Mouse (Mus musculus) neural tube, embryonic 13.5 days (tissue): Measurements from ENCODE around the gene Spon1. TPM values are rescaled to one million over a fixed set of nuclear protein-coding genes. Genes with fewer than 3 reads are reported as not detected.

Experiments
- ATAC-seq: fragments of 200-750 bp; cut with Nextera tagmentation; 2 replicates; pipeline ENCODE4 v1.8.0; 2017; ENCODE audit warnings: low read depth, mild to moderate bottlenecking, moderate TSS enrichment, moderate library complexity
- H3K27ac ChIP-seq: fragments of 300-500 bp; sonication (generic); replicated peaks from 2 replicates; pipeline ENCODE4 v1.5.1; 2015; ENCODE audit warnings: moderate library complexity, mild to moderate bottlenecking, inconsistent platforms
- H3K27me3 ChIP-seq: fragments of 300-500 bp; sonication (generic); 2 replicates; pipeline ENCODE4 v1.6.1; 2015; ENCODE audit warnings: mild to moderate bottlenecking, inconsistent platforms
- H3K36me3 ChIP-seq: fragments of 300-500 bp; sonication (generic); 2 replicates; pipeline ENCODE4 v1.6.1; 2015; ENCODE audit warnings: mild to moderate bottlenecking, inconsistent platforms
- H3K4me1 ChIP-seq: fragments of 300-500 bp; sonication (generic); replicated peaks from 2 replicates; pipeline ENCODE4 v1.6.1; 2015; ENCODE audit warnings: inconsistent platforms
- H3K4me2 ChIP-seq: fragments of 300-500 bp; sonication (generic); 2 replicates; pipeline ENCODE4 v1.6.1; 2015; ENCODE audit warnings: inconsistent platforms, mild to moderate bottlenecking, moderate library complexity
- H3K4me3 ChIP-seq: fragments of 300-500 bp; sonication (generic); 2 replicates; pipeline ENCODE4 v1.5.1; 2015; ENCODE audit warnings: mild to moderate bottlenecking, inconsistent platforms
- H3K9ac ChIP-seq: fragments of 300-500 bp; sonication (generic); 2 replicates; pipeline ENCODE4 v1.6.1; 2015; ENCODE audit warnings: moderate library complexity, mild to moderate bottlenecking, inconsistent platforms
- H3K9me3 ChIP-seq: fragments of 300-500 bp; sonication (generic); 2 replicates; pipeline ENCODE4 v1.6.1; 2016; ENCODE audit warnings: inconsistent platforms
- WGBS: fragments of 180-500 bp; shearing (Covaris S2); methylation state at CpG from one replicate; pipeline ENCODE4 v1.1.7; 2015; 5-methylcytosine and 5-hydroxymethylcytosine counted together
- polyA plus RNA-seq: library from polyadenylated mRNA; unstranded; fragments of >200 nt; fragmentation: Nextera tagmentation; extraction: Ambion mirVana; gene quantifications from 2 replicates; pipeline ENCODE4 v1.2.1, GENCODE M21; 2015

The Spon1 gene
- polyA plus RNA-seq, 1 experiment from 2014 or later, result 93.0 TPM

- 55% methylated on average over 3 of the region's 3 CpGs for WGBS
- Histone ChIP-seq H3K27ac (no peak overlapping the region), H3K27me3 (peaks cover 27% of the 10 kb centered on the region), H3K9ac (no peak overlapping the region), H3K4me3 (no peak overlapping the region), H3K9me3 (no peaks in the 10 kb centered on the region), H3K4me1 (peaks cover 30% of the 10 kb centered on the region), H3K4me2 (no peak overlapping the region), H3K36me3 (no peaks in the 10 kb centered on the region)
- no peak for ATAC-seq
Measured at GRCm38 (mm10) chr7:113823026-113823425, 57.2 kb downstream of the Spon1 start.

DNA sequence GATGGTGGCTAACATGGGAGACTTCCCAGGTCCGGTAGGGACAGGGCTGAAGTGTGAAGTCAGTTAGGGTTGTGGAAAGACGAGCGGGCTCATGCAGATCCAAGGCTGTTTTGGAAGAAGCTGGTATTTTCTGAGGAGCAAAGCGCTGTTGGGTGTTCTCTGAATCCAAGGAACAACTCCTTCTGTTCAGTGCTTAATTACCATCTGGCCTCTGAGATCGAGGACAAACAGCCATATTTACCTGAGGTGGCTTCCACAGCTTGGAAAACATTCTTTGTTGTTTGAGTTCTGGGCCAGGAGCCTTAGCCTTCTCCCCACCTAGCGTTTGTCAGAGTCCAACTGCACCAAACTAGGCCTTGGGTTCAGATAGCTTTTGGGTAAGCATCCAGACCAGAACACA lies 58.9 kb downstream of the Spon1 start:
- no peak overlapping the region for H3K4me3 ChIP-seq
- no peak for ATAC-seq
- H3K27me3 ChIP-seq, result peaks cover 27% of the 10 kb centered on the region
- no peaks in the 10 kb centered on the region for H3K9me3 ChIP-seq
- peaks cover 32% of the 10 kb centered on the region for H3K4me1 ChIP-seq
- 96% methylated on average over 6 of the region's 6 CpGs for WGBS
- H3K27ac ChIP-seq, result no peak overlapping the region
- H3K4me2 ChIP-seq, result no peak overlapping the region
- no peaks in the 10 kb centered on the region for H3K36me3 ChIP-seq
- H3K9ac ChIP-seq, result no peak overlapping the region

GRCm38 (mm10) chr7:113825498-113826205 lies 59.9 kb downstream of the Spon1 start:
- Histone ChIP-seq H3K4me3 (no peak overlapping the region), H3K36me3 (no peaks in the 10 kb centered on the region), H3K4me1 (peaks cover 32% of the 10 kb centered on the region), H3K9me3 (no peaks in the 10 kb centered on the region), H3K4me2 (no peak overlapping the region), H3K27ac (no peak overlapping the region), H3K9ac (no peak overlapping the region), H3K27me3 (peaks cover 27% of the 10 kb centered on the region)
- ATAC-seq, result no peak
- 59% methylated on average over 5 of the region's 5 CpGs for WGBS

- H3K9ac ChIP-seq, result no peak overlapping the region
- H3K4me2 ChIP-seq, result no peak overlapping the region
- no peak overlapping the region for H3K4me3 ChIP-seq
- H3K27me3 ChIP-seq, result peaks cover 27% of the 10 kb centered on the region
- no peak overlapping the region for H3K27ac ChIP-seq
- WGBS, result 9% methylated on average over 1 of the region's 1 CpGs
- H3K36me3 ChIP-seq, result no peaks in the 10 kb centered on the region
- H3K9me3 ChIP-seq, result no peaks in the 10 kb centered on the region
- no peak for ATAC-seq
- H3K4me1 ChIP-seq, result peaks cover 32% of the 10 kb centered on the region
Measured at GRCm38 (mm10) chr7:113826510-113826909, 60.7 kb downstream of the Spon1 start.

DNA sequence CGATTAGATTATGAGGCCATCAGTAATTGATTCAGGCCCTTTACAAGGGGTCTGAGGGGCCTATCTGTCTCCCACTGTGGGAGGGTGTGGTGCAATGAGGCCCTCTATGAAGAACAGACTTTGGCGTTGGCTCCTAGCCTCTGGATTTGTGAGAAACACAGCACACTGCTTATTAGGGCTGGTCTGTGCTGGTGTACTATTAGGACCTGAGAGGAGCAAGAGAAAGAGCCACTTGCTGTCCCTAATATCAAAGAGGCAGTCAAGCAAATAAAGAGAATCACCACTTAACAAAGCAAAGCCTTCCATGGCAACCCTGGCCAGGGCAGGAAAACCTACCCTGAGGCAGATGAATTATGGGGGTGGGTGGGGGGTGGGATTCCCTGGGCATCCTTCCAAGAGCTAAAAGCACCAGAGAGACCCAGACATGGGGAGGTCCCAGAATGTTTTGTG lies 62.3 kb downstream of the Spon1 start:
- no peaks in the 10 kb centered on the region for H3K36me3 ChIP-seq
- peak; percentile 94 for ATAC-seq
- no peak overlapping the region for H3K4me3 ChIP-seq
- no peaks in the 10 kb centered on the region for H3K9me3 ChIP-seq
- H3K4me2 ChIP-seq, result no peak overlapping the region
- 8% methylated on average over 2 of the region's 2 CpGs for WGBS
- H3K27me3 ChIP-seq, result peaks cover 27% of the 10 kb centered on the region
- H3K27ac ChIP-seq, result peak overlapping the region; percentile 61
- no peak overlapping the region for H3K9ac ChIP-seq
- H3K4me1 ChIP-seq, result peaks cover 32% of the 10 kb centered on the region

DNA sequence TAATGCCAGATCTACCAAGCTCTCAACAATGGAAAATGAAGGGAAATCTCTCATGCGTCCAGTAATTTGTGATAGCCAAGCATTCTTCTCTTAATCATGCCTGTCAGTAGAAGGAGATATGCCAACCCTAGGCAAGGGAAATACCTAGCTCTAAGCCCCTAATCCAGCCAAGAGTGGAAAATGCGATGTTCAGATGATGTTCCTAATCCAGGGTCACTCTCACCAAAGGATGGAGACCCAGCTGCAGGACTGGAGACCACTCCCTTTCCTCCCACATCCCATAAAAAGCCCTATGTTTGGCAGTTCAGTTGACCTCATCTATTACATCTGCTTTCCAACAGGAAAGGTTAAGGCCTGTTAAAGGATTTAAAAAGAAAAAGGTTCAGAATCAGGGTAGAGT lies 62.8 kb downstream of the Spon1 start:
- peak; percentile 77; the same call in 1 of the 2 replicates for ATAC-seq
- Histone ChIP-seq H3K4me3 (no peak overlapping the region), H3K9me3 (no peaks in the 10 kb centered on the region), H3K27ac (peak overlapping the region; percentile 56; the same call in 1 of the 2 replicates), H3K4me2 (no peak overlapping the region), H3K27me3 (peaks cover 23% of the 10 kb centered on the region), H3K36me3 (no peaks in the 10 kb centered on the region), H3K9ac (no peak overlapping the region), H3K4me1 (peaks cover 32% of the 10 kb centered on the region)
- WGBS, result 37% methylated on average over 2 of the region's 2 CpGs

DNA sequence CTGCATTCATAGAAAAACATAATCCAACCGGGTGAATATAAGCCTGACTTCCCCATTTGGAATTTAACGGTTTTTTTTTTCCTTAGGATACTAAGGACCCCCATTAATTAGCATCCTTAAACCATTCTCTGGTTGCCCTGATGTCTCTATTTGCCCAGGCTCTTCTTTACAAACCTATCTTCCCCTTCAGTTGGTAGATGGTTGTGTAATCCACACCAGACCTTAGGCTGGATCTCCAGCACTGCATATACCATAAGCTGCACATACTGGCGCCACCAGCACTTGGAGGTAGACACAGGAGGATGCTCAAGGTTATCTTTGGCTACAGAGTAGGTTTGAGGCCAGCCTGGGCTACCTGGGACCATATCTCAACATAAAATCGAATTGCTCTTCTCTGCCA lies 71.4 kb downstream of the Spon1 start:
- Histone ChIP-seq H3K9me3 (no peaks in the 10 kb centered on the region), H3K36me3 (no peaks in the 10 kb centered on the region), H3K27ac (no peak overlapping the region), H3K4me1 (no peaks in the 10 kb centered on the region), H3K27me3 (no peaks in the 10 kb centered on the region), H3K4me2 (no peak overlapping the region), H3K4me3 (no peak overlapping the region), H3K9ac (no peak overlapping the region)
- 86% methylated on average over 4 of the region's 4 CpGs for WGBS
- no peak for ATAC-seq

DNA sequence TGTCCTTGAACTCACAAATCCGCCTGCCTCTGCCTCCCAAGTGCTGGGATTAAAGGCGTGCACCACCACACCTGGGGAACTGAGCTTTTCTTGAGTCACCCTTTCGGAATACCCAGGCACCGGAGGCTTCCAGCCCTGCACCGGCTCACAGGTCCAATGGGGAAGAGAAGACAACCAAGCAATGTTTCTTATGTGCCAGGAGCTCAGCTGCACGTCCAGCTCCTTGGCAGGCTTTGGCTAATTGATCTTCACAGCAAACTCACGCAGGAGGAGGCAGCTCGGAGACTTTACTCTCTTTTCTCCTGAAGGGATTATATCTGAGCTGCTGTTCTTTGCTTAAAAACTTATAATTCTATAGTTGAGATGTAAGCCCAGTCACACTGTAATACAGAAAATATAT lies 73.6 kb downstream of the Spon1 start:
- H3K4me2 ChIP-seq, result no peak overlapping the region
- H3K27me3 ChIP-seq, result no peaks in the 10 kb centered on the region
- no peak for ATAC-seq
- no peak overlapping the region for H3K4me3 ChIP-seq
- H3K36me3 ChIP-seq, result no peaks in the 10 kb centered on the region
- H3K4me1 ChIP-seq, result peaks cover 6% of the 10 kb centered on the region
- H3K9me3 ChIP-seq, result no peaks in the 10 kb centered on the region
- WGBS, result 81% methylated on average over 8 of the region's 8 CpGs
- no peak overlapping the region for H3K27ac ChIP-seq
- no peak overlapping the region for H3K9ac ChIP-seq

DNA sequence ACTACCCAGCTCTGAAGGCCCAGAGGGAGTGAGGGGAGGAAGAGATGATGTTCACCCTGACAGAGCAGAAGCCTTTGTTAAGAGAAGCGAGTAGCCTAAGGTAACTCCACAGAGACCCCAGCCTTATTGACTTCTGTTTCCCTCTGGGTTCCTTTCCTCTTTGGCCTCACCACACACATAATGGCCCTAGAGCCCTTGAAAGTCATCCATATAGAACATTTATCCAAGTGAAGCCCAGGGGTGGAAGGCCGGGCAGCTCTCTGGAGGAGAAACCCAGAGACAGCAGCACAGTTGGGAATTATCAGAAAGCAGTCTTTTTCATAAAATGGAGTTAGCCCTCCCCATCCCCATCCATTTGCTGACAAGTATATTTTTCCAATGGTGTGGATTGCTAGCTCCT lies 75.7 kb downstream of the Spon1 start:
- Histone ChIP-seq H3K9ac (no peak overlapping the region), H3K36me3 (no peaks in the 10 kb centered on the region), H3K27me3 (no peaks in the 10 kb centered on the region), H3K27ac (no peak overlapping the region), H3K4me2 (no peak overlapping the region), H3K4me3 (no peak overlapping the region), H3K9me3 (no peaks in the 10 kb centered on the region), H3K4me1 (peaks cover 6% of the 10 kb centered on the region)
- WGBS, result 79% methylated on average over 2 of the region's 2 CpGs
- no peak for ATAC-seq

DNA sequence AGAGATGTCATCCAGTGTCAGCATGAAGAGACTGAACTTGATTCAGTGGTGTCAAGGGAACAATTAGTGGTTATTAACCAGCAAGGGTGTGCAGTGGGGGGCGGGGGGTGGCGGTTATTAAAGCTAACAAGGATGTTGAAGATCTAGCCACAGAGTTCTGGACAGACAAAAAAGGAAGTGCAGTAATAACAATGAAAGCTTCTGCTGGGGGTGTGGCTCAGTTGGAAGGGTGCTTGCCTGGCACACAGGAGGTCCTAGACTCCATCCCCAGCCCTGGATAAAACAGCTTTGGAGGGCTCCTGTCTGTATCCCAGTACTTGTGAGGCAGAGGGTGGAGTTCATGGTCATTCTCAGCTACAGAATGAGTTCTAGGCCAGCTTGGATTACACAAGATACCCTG lies 77.4 kb downstream of the Spon1 start:
- H3K4me2 ChIP-seq, result no peak overlapping the region
- ATAC-seq, result peak; percentile 23; the same call in 1 of the 2 replicates
- no peaks in the 10 kb centered on the region for H3K36me3 ChIP-seq
- no peak overlapping the region for H3K4me3 ChIP-seq
- no peaks in the 10 kb centered on the region for H3K27me3 ChIP-seq
- H3K9ac ChIP-seq, result no peak overlapping the region
- no peak overlapping the region for H3K27ac ChIP-seq
- no peaks in the 10 kb centered on the region for H3K9me3 ChIP-seq
- 42% methylated on average over 2 of the region's 2 CpGs for WGBS
- peaks cover 6% of the 10 kb centered on the region for H3K4me1 ChIP-seq

DNA sequence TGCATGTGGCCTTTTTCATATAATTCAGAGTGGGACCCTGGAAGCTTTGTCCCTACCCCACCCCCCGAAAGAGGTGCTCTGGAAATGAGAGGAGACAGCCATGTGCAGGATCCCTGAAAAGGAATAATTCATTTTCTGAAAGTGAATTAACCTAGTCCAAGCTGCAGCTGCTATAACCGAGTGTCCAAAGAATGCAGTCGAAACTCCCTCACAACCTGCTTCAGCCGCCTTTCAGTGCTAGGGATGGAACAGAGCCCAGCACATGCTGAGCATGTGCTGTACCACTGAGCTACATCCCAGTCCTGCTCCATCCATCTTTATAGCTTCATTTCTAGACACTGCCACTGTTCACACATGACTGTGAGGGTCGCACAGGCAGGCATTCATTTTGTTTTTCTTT lies 79.4 kb downstream of the Spon1 start:
- H3K36me3 ChIP-seq, result no peaks in the 10 kb centered on the region
- no peak for ATAC-seq
- no peak overlapping the region for H3K4me3 ChIP-seq

DNA sequence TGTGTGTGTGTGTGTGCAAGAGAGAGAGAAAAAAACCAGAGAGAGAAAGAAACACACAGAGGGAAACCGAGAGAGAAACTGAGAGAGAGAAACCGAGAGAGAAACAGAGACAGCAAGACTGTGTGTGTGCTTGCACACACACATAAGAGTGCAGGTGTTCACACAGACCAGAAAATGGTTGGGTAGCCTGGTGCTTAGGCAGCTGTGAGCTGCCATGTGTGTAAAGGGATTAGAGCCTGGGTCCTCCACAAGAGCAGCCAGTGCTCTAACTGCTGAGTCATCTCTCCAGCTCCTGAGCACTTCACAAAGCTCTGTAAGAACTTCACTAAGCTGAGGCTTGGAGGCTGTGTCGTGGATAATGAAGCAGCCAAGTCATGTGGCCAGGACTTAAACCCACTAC lies 80.8 kb downstream of the Spon1 start:
- no peak for ATAC-seq
- no peak overlapping the region for H3K27ac ChIP-seq
- H3K4me1 ChIP-seq, result peaks cover 6% of the 10 kb centered on the region
- no peak overlapping the region for H3K4me3 ChIP-seq
- 67% methylated on average over 3 of the region's 3 CpGs for WGBS
- H3K9me3 ChIP-seq, result no peaks in the 10 kb centered on the region
- H3K9ac ChIP-seq, result no peak overlapping the region
- H3K36me3 ChIP-seq, result no peaks in the 10 kb centered on the region
- H3K27me3 ChIP-seq, result no peaks in the 10 kb centered on the region
- no peak overlapping the region for H3K4me2 ChIP-seq

More for the DNA sequence above, 79.4 kb downstream of the Spon1 start:
- H3K4me1 ChIP-seq, result peaks cover 6% of the 10 kb centered on the region
- 70% methylated on average over 5 of the region's 5 CpGs for WGBS
- no peaks in the 10 kb centered on the region for H3K9me3 ChIP-seq
- H3K27ac ChIP-seq, result no peak overlapping the region
- no peak overlapping the region for H3K4me2 ChIP-seq
- H3K27me3 ChIP-seq, result no peaks in the 10 kb centered on the region
- no peak overlapping the region for H3K9ac ChIP-seq
